Mouse (Mus musculus): ENCODE results near the gene Npw.

GRCm38 (mm10) chr17:24687599-24687998 is 29.3 kb upstream of the Npw start:
- TF ChIP-seq CTCF (IDR thresholded peaks at IDR 0.05; ENCODE audit: extremely low read depth, insufficient read depth, low read length) = no peak
- no peak for TF ChIP-seq POLR2A (IDR thresholded peaks at IDR 0.05; ENCODE audit: extremely low read depth, insufficient read depth, low read length)

Data from cortical plate, adult 2 months (tissue).